Mouse (Mus musculus) ES-Bruce4 (cell line): ENCODE data around the gene Gramd1b. TPM values are rescaled to one million over a fixed set of nuclear protein-coding genes. Genes with fewer than 3 reads are reported as not detected.

Experiments
- H3K27ac ChIP-seq: 2 replicates; pipeline ENCODE4 v1.5.1; 2012; ENCODE audit warnings: low read length, inconsistent platforms; ENCODE audit not compliant: insufficient read depth
- H3K27me3 ChIP-seq: 2 replicates; pipeline ENCODE4 v1.6.1; 2012; ENCODE audit warnings: mild to moderate bottlenecking, low read length, inconsistent platforms; ENCODE audit not compliant: control insufficient read depth, poor library complexity, insufficient read depth, severe bottlenecking
- H3K36me3 ChIP-seq: 2 replicates; pipeline ENCODE4 v1.6.1; 2012; ENCODE audit warnings: inconsistent platforms, mild to moderate bottlenecking, low read length, moderate library complexity; ENCODE audit not compliant: control insufficient read depth, poor library complexity, insufficient read depth, severe bottlenecking
- H3K4me1 ChIP-seq: one replicate; pipeline ENCODE4 v1.8.1; 2011; ENCODE audit warnings: low read length; ENCODE audit not compliant: control insufficient read depth, insufficient read depth
- H3K4me3 ChIP-seq: 2 replicates; pipeline ENCODE4 v1.5.1; 2011; ENCODE audit warnings: low read depth, mild to moderate bottlenecking, low read length
- H3K9ac ChIP-seq: 2 replicates; pipeline ENCODE4 v1.6.1; 2012; ENCODE audit warnings: low read depth, mild to moderate bottlenecking, inconsistent platforms; ENCODE audit not compliant: poor library complexity, severe bottlenecking
- H3K9me3 ChIP-seq: replicated peaks from 2 replicates; pipeline ENCODE4 v1.6.1; 2012; ENCODE audit warnings: mild to moderate bottlenecking, low read length, inconsistent platforms; ENCODE audit not compliant: control insufficient read depth, poor library complexity, insufficient read depth, severe bottlenecking
- CTCF ChIP-seq: IDR thresholded peaks from one replicate; pipeline ENCODE4 v1.8.1; 2011; ENCODE audit warnings: low read depth, low read length
- EP300 ChIP-seq: IDR thresholded peaks from 2 replicates; pipeline ENCODE4 v1.6.1; 2011; ENCODE audit warnings: low read depth, low read length; ENCODE audit not compliant: insufficient read depth
- POLR2A ChIP-seq: IDR thresholded peaks from one replicate; pipeline ENCODE4 v1.8.1; 2011; ENCODE audit warnings: low read length; ENCODE audit not compliant: insufficient read depth
- polyA plus RNA-seq: library from polyadenylated mRNA; stranded (reverse); fragments of >200 nt; gene quantifications from 2 replicates; pipeline ENCODE4 v1.2.4, GENCODE M21; 2011; ENCODE audit warnings: low read depth; ENCODE audit not compliant: missing spikeins, insufficient read depth, insufficient read length

Gramd1b gene
- polyA plus RNA-seq, 1 experiment: 14.2 TPM

DNA sequence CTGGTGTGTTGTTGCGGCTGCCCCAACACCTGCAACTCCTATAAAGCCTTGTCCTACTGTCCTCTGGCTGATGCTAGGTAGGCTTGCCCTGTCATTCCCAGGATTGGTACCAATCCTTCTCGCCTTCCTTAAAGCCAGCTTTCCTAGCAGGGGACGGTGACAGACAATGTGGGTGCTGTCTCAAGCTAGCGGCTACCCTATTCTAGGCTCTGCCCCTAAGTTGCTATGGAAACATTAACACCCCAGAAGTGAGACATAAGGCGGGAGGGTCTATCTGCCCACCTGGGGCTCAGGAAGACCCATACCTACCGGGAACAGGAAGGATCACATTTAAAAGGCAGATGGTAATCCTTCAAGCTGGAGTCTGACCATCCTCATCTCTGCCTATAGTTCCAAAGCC is 207.4 kb downstream of the Gramd1b start:
- Histone ChIP-seq H3K9me3 (no peaks in the 10 kb centered on the region), H3K4me1 (peaks cover 7% of the 10 kb centered on the region), H3K4me3 (no peak overlapping the region), H3K36me3 (no peaks in the 10 kb centered on the region; the same call in 1 of the 2 replicates), H3K9ac (no peak overlapping the region), H3K27ac (no peak overlapping the region), H3K27me3 (no peaks in the 10 kb centered on the region)
- TF ChIP-seq CTCF: no peak
- TF ChIP-seq EP300: no peak
- TF ChIP-seq POLR2A: no peak

DNA sequence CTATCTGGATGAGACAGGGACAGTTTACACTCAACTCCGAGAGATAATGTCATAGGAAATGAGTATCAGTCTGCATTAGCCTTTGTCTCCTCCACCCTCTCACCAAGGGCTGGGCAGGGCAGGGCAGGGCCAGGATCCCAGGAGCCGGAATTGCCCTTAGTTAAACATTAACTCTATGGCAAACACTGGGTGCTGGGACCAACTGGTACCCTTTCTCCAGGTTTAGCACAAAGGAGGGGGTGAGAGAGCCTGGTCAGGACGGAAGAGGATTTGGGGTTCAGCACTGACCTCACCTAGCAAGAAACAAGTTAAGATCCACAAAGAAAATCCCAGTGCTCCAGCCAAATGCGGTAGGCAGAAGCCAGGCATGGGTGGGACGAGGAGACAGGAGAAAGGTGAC is 208.0 kb downstream of the Gramd1b start:
- Histone ChIP-seq H3K36me3 (no peaks in the 10 kb centered on the region; the same call in 1 of the 2 replicates), H3K27me3 (no peaks in the 10 kb centered on the region), H3K9ac (no peak overlapping the region), H3K4me1 (peaks cover 7% of the 10 kb centered on the region), H3K4me3 (no peak overlapping the region), H3K27ac (no peak overlapping the region), H3K9me3 (no peaks in the 10 kb centered on the region)
- TF ChIP-seq POLR2A (no peak), CTCF (no peak), EP300 (no peak)

DNA sequence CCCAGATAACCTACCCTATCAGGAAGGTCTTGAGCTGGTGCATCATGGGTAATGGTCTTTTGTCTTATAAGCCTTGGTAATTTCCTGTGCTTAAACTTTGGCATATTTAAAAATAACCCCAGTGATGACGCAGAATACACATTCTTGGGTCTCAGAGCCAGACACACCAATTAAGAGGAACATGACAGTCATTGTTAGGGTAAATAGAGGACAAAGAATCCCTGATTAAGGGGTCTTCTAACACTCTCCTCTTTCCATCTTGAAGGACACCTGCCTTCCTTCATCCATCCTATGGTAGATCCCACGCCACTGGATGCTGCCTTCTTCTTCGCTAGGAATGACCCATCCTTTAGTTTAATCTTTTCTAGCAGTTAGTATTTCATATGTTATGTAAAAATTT is 208.8 kb downstream of the Gramd1b start:
- Histone ChIP-seq H3K27ac (no peak overlapping the region), H3K4me3 (no peak overlapping the region), H3K9me3 (no peaks in the 10 kb centered on the region), H3K4me1 (peaks cover 7% of the 10 kb centered on the region), H3K27me3 (no peaks in the 10 kb centered on the region), H3K36me3 (peaks cover 2% of the 10 kb centered on the region), H3K9ac (no peak overlapping the region)
- TF ChIP-seq EP300 (no peak), POLR2A (no peak), CTCF (no peak)

DNA sequence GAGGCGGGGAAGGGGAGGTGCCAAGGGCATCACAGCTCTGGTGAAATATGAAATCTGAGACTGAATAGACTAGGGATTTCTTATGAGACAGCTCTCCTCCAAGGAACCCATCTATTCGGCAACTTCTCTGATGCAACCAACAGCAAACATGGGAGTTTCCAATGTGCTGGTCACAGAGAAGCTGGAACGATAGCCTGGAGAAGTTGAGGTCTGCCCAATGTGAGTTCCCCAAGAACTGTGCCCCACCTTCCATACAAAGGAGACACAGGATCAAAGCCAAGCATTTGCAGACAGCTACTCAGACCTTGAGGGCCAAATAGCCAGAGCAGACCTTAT is 209.5 kb downstream of the Gramd1b start:
- no peak overlapping the region for H3K27ac ChIP-seq
- no peaks in the 10 kb centered on the region for H3K27me3 ChIP-seq
- peaks cover 7% of the 10 kb centered on the region for H3K4me1 ChIP-seq
- no peak overlapping the region for H3K9ac ChIP-seq
- H3K4me3 ChIP-seq: no peak overlapping the region
- no peak for TF ChIP-seq POLR2A
- no peak for TF ChIP-seq CTCF
- peaks cover 5% of the 10 kb centered on the region for H3K36me3 ChIP-seq
- H3K9me3 ChIP-seq: no peaks in the 10 kb centered on the region

DNA sequence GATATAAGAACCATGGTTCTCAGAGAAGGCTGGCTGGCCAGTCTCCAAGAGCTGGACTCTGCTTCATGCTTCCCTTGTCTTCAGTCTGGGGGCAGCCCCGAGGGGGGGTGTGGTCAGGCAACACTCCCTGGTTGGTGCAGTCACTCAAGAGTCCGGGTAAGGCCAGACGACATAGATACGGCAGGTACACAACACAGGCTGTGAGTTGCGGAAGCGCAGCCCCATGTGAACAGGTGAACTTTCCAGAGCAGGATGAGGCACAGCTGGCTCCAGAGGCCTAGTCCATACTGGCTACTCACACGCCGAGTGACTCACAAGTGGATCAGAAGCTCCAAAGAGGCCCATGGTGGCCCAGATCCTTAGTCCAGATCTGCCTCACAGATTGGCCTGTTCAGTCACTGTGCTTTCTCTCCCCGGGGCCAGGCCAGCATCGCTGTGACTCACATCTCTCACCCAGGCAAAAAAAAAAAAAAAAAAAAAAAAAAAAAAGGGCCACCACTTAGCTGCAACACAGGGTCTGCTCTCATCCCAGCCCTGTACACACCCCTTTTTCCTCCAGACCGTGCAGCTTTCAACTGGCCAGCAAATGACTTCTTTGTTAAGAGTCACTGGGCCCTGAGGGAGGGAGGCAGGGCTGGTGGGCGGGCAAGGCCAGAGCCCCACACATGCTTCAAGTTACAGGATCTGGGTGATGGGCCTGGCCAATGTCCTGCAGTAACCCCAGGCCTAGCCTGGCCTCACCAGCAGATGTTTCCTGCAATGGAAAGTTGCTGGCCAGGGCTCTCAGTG is 210.1 kb downstream of the Gramd1b start:
- Histone ChIP-seq H3K36me3 (peaks cover 5% of the 10 kb centered on the region), H3K4me1 (peaks cover 7% of the 10 kb centered on the region), H3K27ac (no peak overlapping the region), H3K4me3 (no peak overlapping the region), H3K27me3 (no peaks in the 10 kb centered on the region), H3K9ac (no peak overlapping the region), H3K9me3 (no peaks in the 10 kb centered on the region)
- no peak for TF ChIP-seq EP300
- no peak for TF ChIP-seq POLR2A
- TF ChIP-seq CTCF: no peak

DNA sequence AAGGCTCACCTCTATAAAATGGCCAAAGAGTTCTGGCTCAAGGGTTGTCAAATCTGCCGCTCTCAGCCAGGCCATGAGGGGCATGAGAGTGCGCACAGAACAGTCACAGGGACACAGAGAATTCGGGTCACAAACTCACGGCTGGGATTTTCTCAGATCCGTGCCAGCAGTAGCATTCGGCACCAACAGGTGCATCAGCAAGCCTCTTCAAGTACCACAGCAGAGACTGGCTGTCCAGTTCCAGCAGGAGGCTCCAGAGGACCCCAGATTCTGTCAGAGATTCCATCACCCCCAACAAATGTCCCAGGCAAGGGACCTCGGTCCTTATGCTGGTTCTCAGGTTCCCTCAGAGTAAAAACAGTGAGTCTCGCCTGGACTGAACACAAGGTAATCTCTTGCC is 210.8 kb downstream of the Gramd1b start:
- Histone ChIP-seq H3K27me3 (no peaks in the 10 kb centered on the region), H3K27ac (no peak overlapping the region), H3K9ac (no peak overlapping the region), H3K4me1 (peaks cover 7% of the 10 kb centered on the region), H3K4me3 (no peak overlapping the region), H3K9me3 (no peaks in the 10 kb centered on the region), H3K36me3 (peaks cover 5% of the 10 kb centered on the region)
- no peak for TF ChIP-seq EP300
- no peak for TF ChIP-seq CTCF
- TF ChIP-seq POLR2A: no peak
